Mouse (Mus musculus) megakaryocyte, adult 5-6 weeks (primary cell): ENCODE measurements at regions not wholly inside any gene's neighbourhood (a gene's known extent, or its start where the extent isn't known, plus 50 kb on each side); places are given as distances from the start of the nearest gene placed in this dataset.

Experiments used
- ATAC-seq: 2 replicates; pipeline ENCODE4 v1.8.0; 2016; ENCODE audit warnings: mild to moderate bottlenecking, inconsistent platforms; ENCODE audit not compliant: poor library complexity, severe bottlenecking

GRCm38 (mm10) chr12:69456116-69456515 lies 83.9 kb upstream of the Gm9887 start:
- ATAC-seq = no peak

GRCm38 (mm10) chr12:69455566-69455965 lies 83.3 kb upstream of the Gm9887 start:
- peak; percentile 54 for ATAC-seq

- ATAC-seq = no peak
Measured at GRCm38 (mm10) chr12:69453544-69453943, 81.3 kb upstream of the Gm9887 start.

GRCm38 (mm10) chr12:69452986-69453385 lies 80.7 kb upstream of the Gm9887 start:
- no peak for ATAC-seq

GRCm38 (mm10) chr12:69451110-69451509 lies 78.9 kb upstream of the Gm9887 start:
- no peak for ATAC-seq

- peak; percentile 76 for ATAC-seq
Measured at GRCm38 (mm10) chr12:69447962-69448767, 75.9 kb upstream of the Gm9887 start.

- peak; percentile 72 for ATAC-seq
Measured at GRCm38 (mm10) chr12:69447322-69447827, 75.1 kb upstream of the Gm9887 start.

GRCm38 (mm10) chr12:69446468-69447321 lies 74.4 kb upstream of the Gm9887 start:
- peak; percentile 63 for ATAC-seq

- ATAC-seq = no peak
Measured at GRCm38 (mm10) chr12:69446085-69446467, 73.8 kb upstream of the Gm9887 start.

- ATAC-seq = no peak
Measured at GRCm38 (mm10) chr12:69442321-69442720, 70.1 kb upstream of the Gm9887 start.

- ATAC-seq = no peak
Measured at GRCm38 (mm10) chr12:69441764-69442163, 69.5 kb upstream of the Gm9887 start.

- no peak for ATAC-seq
Measured at GRCm38 (mm10) chr12:69438271-69438670, 66.0 kb upstream of the Gm9887 start.

- no peak for ATAC-seq
Measured at GRCm38 (mm10) chr12:69436839-69437501, 64.7 kb upstream of the Gm9887 start.

GRCm38 (mm10) chr12:69434315-69434714 lies 62.1 kb upstream of the Gm9887 start:
- no peak for ATAC-seq

GRCm38 (mm10) chr12:69432086-69432485 lies 59.8 kb upstream of the Gm9887 start:
- ATAC-seq = no peak

- ATAC-seq = no peak
Measured at GRCm38 (mm10) chr12:69428108-69428507, 55.9 kb upstream of the Gm9887 start.

- ATAC-seq = no peak
Measured at GRCm38 (mm10) chr12:69425610-69426009, 53.4 kb upstream of the Gm9887 start.

GRCm38 (mm10) chr12:69424971-69425370 lies 52.7 kb upstream of the Gm9887 start:
- ATAC-seq = no peak
